Comparison of ENCODE assay signal across 8 mouse cellular contexts in genomic region chr11:21239763-21240509, GRCm38 (mm10). TPM values are rescaled to one million over a fixed set of nuclear protein-coding genes. Genes with fewer than 3 reads are reported as not detected.
A peak's percentile ranks its signal among the peaks of the same experiment; 100 is the strongest.
DNase-seq lines count a peak whose midpoint lies in the region; ATAC-seq and TF ChIP-seq lines count a peak whose summit lies in the region.

No protein-coding gene starts in this region.

- no peak for TF ChIP-seq POLR2A in olfactory bulb, adult 2 months (IDR thresholded peaks at IDR 0.05; ENCODE audit: insufficient read depth, low read depth, low read length)

- no peak for ATAC-seq in lung, embryonic 15.5 days (ENCODE audit: borderline replicate concordance, extremely low read depth, low FRiP score, low TSS enrichment)
- ATAC-seq in embryonic facial prominence, embryonic 13.5 days (ENCODE audit: insufficient number of reproducible peaks, insufficient read depth, low FRiP score, low TSS enrichment, low read depth) = no peak
- ATAC-seq in intestine, postnatal 0 days = no peak

- no peaks in the 10 kb centered on the region for H3K27me3 ChIP-seq in lung, embryonic 15.5 days
- no peaks in the 10 kb centered on the region for H3K27me3 ChIP-seq in embryonic facial prominence, embryonic 13.5 days
- no peaks in the 10 kb centered on the region for H3K27me3 ChIP-seq in intestine, postnatal 0 days (replicated peaks; ENCODE audit: control insufficient read depth, insufficient read depth, low read length)

- H3K36me3 ChIP-seq in lung, embryonic 15.5 days = no peaks in the 10 kb centered on the region
- H3K36me3 ChIP-seq in embryonic facial prominence, embryonic 13.5 days = no peaks in the 10 kb centered on the region
- H3K36me3 ChIP-seq in intestine, postnatal 0 days (ENCODE audit: control insufficient read depth, insufficient read depth) = no peaks in the 10 kb centered on the region

- peak overlapping the region; percentile 96 for H3K4me3 ChIP-seq in lung, embryonic 15.5 days
- H3K4me3 ChIP-seq in embryonic facial prominence, embryonic 13.5 days = peak overlapping the region; percentile 94
- peak overlapping the region; percentile 95 for H3K4me3 ChIP-seq in intestine, postnatal 0 days (ENCODE audit: low read depth, low read length)
- peak overlapping the region; percentile 97; the same call in 1 of the 2 replicates for H3K4me3 ChIP-seq in olfactory bulb, adult 2 months (ENCODE audit: insufficient read depth, low read depth, low read length)

- TF ChIP-seq CTCF in intestine, postnatal 0 days (IDR thresholded peaks at IDR 0.05; ENCODE audit: low read depth) = no peak
- no peak for TF ChIP-seq CTCF in olfactory bulb, adult 2 months (IDR thresholded peaks at IDR 0.05; ENCODE audit: insufficient read depth, low read depth, low read length)

- H3K27ac ChIP-seq in lung, embryonic 15.5 days = peak overlapping the region; percentile 95
- peak overlapping the region; percentile 97 for H3K27ac ChIP-seq in embryonic facial prominence, embryonic 13.5 days
- H3K27ac ChIP-seq in intestine, postnatal 0 days (ENCODE audit: low read depth, low read length) = peak overlapping the region; percentile 99
- no peak overlapping the region for H3K27ac ChIP-seq in olfactory bulb, adult 2 months (ENCODE audit: insufficient read depth, low read depth, low read length)

- peak overlapping the region; percentile 98 for H3K9ac ChIP-seq in lung, embryonic 15.5 days
- H3K9ac ChIP-seq in embryonic facial prominence, embryonic 13.5 days = peak overlapping the region; percentile 99
- peak overlapping the region; percentile 100 for H3K9ac ChIP-seq in intestine, postnatal 0 days (ENCODE audit: low read depth, low read length)

- peak overlapping the region; percentile 69 for H3K4me2 ChIP-seq in lung, embryonic 15.5 days
- H3K4me2 ChIP-seq in embryonic facial prominence, embryonic 13.5 days = peak overlapping the region; percentile 70
- peak overlapping the region; percentile 82 for H3K4me2 ChIP-seq in intestine, postnatal 0 days (replicated peaks; ENCODE audit: low read depth)

- DNase-seq in lung, postnatal 14 days = no peak
- no peak for DNase-seq in frontal cortex, postnatal 36 days (ENCODE audit: low spot score in 2 of 2)
- no peak for DNase-seq in adrenal gland, postnatal 14 days
- no peak for DNase-seq in right cerebral cortex, postnatal 10 days (ENCODE audit: low spot score in 2 of 2)

- H3K9me3 ChIP-seq in lung, embryonic 15.5 days = no peaks in the 10 kb centered on the region
- H3K9me3 ChIP-seq in embryonic facial prominence, embryonic 13.5 days = no peaks in the 10 kb centered on the region
- H3K9me3 ChIP-seq in intestine, postnatal 0 days (ENCODE audit: control insufficient read depth) = no peaks in the 10 kb centered on the region

- WGBS in lung, embryonic 15.5 days = 21% methylated on average over 7 of the region's 7 CpGs
- WGBS in embryonic facial prominence, embryonic 13.5 days = 15% methylated on average over 7 of the region's 7 CpGs
- 26% methylated on average over 7 of the region's 7 CpGs for WGBS in intestine, postnatal 0 days
- WGBS in olfactory bulb, adult 2 months = 8% methylated on average over 7 of the region's 7 CpGs

- peaks cover 22% of the 10 kb centered on the region for H3K4me1 ChIP-seq in lung, embryonic 15.5 days
- H3K4me1 ChIP-seq in embryonic facial prominence, embryonic 13.5 days = peaks cover 11% of the 10 kb centered on the region
- H3K4me1 ChIP-seq in intestine, postnatal 0 days (replicated peaks; ENCODE audit: control insufficient read depth, insufficient read depth, low read length) = no peaks in the 10 kb centered on the region
- no peaks in the 10 kb centered on the region for H3K4me1 ChIP-seq in olfactory bulb, adult 2 months (ENCODE audit: control insufficient read depth, insufficient read depth, low read length)

RNA-seq across cellular contexts. Expression of gene Vps54, which starts 0.9 kb away (rescaled TPM):
- polyA plus RNA-seq in lung, embryonic 15.5 days (2015; fragmentation: Nextera tagmentation; extraction: Ambion mirVana) = 12.3 and 13.6 TPM in 2 replicates
- 13.7 and 14.9 TPM in 2 replicates for polyA plus RNA-seq in embryonic facial prominence, embryonic 13.5 days (2015; fragmentation: Nextera tagmentation; extraction: Ambion mirVana)
- 18.2 and 19.8 TPM in 2 replicates for polyA plus RNA-seq in intestine, postnatal 0 days (2015; fragmentation: Nextera tagmentation; extraction: Ambion mirVana)
- polyA plus RNA-seq in olfactory bulb, adult 2 months (2012; ENCODE audit: insufficient read depth, insufficient read length, low replicate concordance, missing spikeins) = not detected in 2 replicates
- total RNA-seq in adrenal gland, postnatal 14 days (2021) = 33.3 and 37.9 TPM in 2 replicates
